Mouse (Mus musculus): ENCODE measurements at regions not wholly inside any gene's neighbourhood (a gene's known extent, or its start where the extent isn't known, plus 50 kb on each side); places are given as distances from the start of the nearest gene placed in this dataset.

DNA sequence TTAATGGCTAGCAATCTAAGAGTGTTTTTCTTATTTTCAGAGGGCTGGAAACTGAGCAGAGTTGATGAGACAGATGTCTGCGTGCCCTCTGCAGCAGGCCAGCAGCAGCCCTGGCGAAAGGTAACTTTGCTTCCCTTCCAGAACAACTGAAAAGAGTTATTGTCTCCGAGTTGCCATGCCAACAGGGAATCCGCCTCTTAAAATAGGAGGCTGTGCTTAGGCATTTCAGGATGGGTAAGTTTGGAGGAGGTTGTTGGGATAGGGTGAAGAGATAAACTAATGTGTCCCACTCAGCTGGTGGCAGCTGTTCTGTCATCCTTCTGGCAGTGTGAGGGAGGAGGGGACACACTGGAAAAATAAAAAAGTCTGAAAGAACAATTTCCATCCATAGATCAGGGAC lies 100.6 kb upstream of the Sertad2 start:
- ATAC-seq (ENCODE audit: low FRiP score): no peak

DNA sequence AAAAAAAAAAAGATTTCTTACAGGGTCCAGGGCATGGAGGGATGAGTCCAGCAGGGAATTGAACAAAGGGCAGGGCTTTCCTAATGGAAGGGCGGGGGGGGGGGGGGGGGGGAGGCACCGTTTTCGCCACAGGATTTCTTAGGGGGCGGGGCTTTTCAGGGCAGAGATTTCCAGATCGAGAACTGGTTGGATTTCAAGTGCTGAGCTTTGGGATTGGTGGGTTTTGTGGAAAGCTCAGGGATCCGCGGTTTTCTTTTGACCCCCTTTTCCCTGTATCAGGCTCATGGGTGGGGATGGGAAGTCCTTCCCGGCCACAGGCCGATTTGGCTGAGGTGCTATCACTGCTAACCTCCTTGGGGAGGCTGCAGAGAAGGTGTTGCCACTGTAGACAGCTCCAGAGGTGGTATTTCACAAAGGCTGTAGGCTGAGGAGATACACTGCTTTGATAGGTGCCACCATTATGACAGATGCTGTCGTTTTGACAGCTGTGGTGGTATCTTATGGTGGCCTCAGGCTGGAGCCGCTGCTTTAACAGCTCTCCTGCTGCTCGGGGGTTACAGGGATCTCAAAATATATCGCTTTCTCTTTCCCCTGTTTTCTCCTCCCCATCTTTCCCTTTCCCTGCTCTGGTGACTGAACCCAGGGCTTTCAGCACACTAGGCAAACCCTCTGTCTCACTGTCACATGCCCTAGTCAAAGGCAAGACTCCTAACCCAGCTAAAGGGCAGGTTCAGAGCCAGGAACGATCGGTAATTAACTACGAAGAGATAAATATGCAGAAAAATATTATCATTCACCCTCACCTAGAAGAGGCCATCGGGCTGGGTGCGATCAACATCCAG lies 97.8 kb upstream of the Sertad2 start:
- ATAC-seq (ENCODE audit: low FRiP score): peak; percentile 45
- H3K27me3 ChIP-seq (replicated peaks): no peaks in the 10 kb centered on the region

More for the DNA sequence above, 100.6 kb upstream of the Sertad2 start:
- H3K27ac ChIP-seq (replicated peaks): no peak overlapping the region
- H3K36me3 ChIP-seq: no peaks in the 10 kb centered on the region
- 0 out of 2 replicates have a peak, but pooled peaks cover under 1% of the 10 kb centered on the region for H3K9me3 ChIP-seq (replicated peaks)
- H3K4me1 ChIP-seq: peaks cover 16% of the 10 kb centered on the region
- H3K27me3 ChIP-seq (replicated peaks): no peaks in the 10 kb centered on the region
- no peak overlapping the region for H3K9ac ChIP-seq (replicated peaks)
- H3K4me2 ChIP-seq: no peak overlapping the region
- no peak overlapping the region for H3K4me3 ChIP-seq (replicated peaks)
- 22% methylated on average over 4 of the region's 4 CpGs for WGBS

DNA sequence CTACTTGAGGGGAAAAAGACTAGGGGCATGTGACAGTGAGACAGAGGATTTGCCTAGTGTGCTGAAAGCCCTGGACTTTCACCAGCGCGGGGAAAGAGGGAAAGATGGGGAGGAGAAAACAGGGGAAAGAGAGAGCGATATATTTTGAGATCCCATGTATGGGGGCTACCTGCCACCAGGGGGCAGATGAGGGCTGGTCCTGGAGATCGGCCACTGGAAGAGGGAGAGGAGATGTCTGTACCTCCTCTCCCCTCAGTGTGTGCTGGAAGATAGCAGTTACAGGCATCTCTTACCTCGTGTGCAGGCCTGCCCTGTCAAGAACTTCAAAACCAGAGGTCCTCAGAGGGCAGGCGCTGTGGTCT lies 97.2 kb upstream of the Sertad2 start:
- ATAC-seq (ENCODE audit: low FRiP score): peak; percentile 90
- 2% methylated on average over 6 of the region's 6 CpGs for WGBS
- Histone ChIP-seq H3K4me1 (peaks cover 16% of the 10 kb centered on the region), H3K36me3 (no peaks in the 10 kb centered on the region), H3K9ac (replicated peaks) (peak overlapping the region; percentile 15; the same call in 1 of the 2 replicates), H3K27ac (replicated peaks) (no peak overlapping the region), H3K9me3 (replicated peaks) (0 out of 2 replicates have a peak, but pooled peaks cover 3% of the 10 kb centered on the region), H3K27me3 (replicated peaks) (no peaks in the 10 kb centered on the region), H3K4me3 (replicated peaks) (peak overlapping the region; percentile 25), H3K4me2 (peak overlapping the region; percentile 54)

More for the DNA sequence above, 97.8 kb upstream of the Sertad2 start:
- Histone ChIP-seq H3K36me3 (no peaks in the 10 kb centered on the region), H3K4me1 (peaks cover 16% of the 10 kb centered on the region), H3K4me3 (replicated peaks) (peak overlapping the region; percentile 25), H3K27ac (replicated peaks) (no peak overlapping the region), H3K4me2 (peak overlapping the region; percentile 54), H3K9ac (replicated peaks) (peak overlapping the region; percentile 15; the same call in 1 of the 2 replicates), H3K9me3 (replicated peaks) (0 out of 2 replicates have a peak, but pooled peaks cover 3% of the 10 kb centered on the region)
- 11% methylated on average over 18 of the region's 18 CpGs for WGBS

DNA sequence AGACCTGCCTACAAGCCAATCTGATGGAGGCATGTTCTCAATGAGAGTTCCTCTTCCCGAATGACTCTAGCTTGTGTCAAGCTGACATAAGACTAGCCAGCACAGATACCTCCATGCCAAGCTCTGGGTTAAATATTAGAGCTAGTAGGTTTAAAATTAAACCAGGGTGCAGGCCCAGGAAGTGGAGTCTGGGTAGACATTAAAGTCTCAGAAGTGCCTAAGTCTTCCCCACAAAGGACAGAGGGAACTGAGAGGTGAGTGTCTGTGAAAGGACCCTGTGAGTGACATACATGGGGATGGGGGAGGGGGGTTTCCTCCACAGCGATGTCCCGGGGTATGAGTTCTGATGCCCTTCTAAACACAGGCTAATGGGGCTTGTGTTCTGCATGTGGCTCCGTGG lies 90.2 kb upstream of the Sertad2 start:
- no peak overlapping the region for H3K4me3 ChIP-seq (replicated peaks)
- H3K27me3 ChIP-seq (replicated peaks): no peaks in the 10 kb centered on the region
- no peak overlapping the region for H3K27ac ChIP-seq (replicated peaks)
- H3K9me3 ChIP-seq (replicated peaks): no peaks in the 10 kb centered on the region
- no peak overlapping the region for H3K4me2 ChIP-seq
- 84% methylated on average over 4 of the region's 4 CpGs for WGBS
- no peaks in the 10 kb centered on the region for H3K36me3 ChIP-seq
- H3K9ac ChIP-seq (replicated peaks): no peak overlapping the region
- ATAC-seq (ENCODE audit: low FRiP score): no peak
- peaks cover 10% of the 10 kb centered on the region for H3K4me1 ChIP-seq

DNA sequence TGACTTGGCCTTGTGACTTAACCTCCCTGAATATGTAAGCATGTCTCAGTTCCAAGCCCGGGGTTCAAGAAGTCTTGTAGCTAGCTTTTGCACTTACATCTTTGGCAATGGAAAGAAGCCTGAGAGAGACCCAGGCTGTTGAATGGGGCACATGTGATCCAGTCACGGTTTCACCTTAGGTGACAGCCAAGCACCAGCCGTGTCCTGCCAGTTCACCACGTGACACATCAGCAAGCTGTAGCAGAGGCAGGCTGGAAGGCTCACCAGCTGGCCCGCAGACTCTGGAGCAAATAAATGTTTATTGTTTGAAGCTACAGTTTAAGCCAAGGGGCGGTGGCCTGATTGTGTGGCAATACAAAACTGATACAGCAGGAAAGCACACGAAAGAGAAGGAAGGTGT lies 89.3 kb upstream of the Sertad2 start:
- no peak overlapping the region for H3K4me3 ChIP-seq (replicated peaks)
- no peaks in the 10 kb centered on the region for H3K36me3 ChIP-seq
- H3K9me3 ChIP-seq (replicated peaks): no peaks in the 10 kb centered on the region
- H3K27ac ChIP-seq (replicated peaks): no peak overlapping the region
- no peak overlapping the region for H3K9ac ChIP-seq (replicated peaks)
- H3K4me1 ChIP-seq: peaks cover 10% of the 10 kb centered on the region
- no peaks in the 10 kb centered on the region for H3K27me3 ChIP-seq (replicated peaks)
- no peak overlapping the region for H3K4me2 ChIP-seq
- 76% methylated on average over 7 of the region's 7 CpGs for WGBS
- no peak for ATAC-seq (ENCODE audit: low FRiP score)

DNA sequence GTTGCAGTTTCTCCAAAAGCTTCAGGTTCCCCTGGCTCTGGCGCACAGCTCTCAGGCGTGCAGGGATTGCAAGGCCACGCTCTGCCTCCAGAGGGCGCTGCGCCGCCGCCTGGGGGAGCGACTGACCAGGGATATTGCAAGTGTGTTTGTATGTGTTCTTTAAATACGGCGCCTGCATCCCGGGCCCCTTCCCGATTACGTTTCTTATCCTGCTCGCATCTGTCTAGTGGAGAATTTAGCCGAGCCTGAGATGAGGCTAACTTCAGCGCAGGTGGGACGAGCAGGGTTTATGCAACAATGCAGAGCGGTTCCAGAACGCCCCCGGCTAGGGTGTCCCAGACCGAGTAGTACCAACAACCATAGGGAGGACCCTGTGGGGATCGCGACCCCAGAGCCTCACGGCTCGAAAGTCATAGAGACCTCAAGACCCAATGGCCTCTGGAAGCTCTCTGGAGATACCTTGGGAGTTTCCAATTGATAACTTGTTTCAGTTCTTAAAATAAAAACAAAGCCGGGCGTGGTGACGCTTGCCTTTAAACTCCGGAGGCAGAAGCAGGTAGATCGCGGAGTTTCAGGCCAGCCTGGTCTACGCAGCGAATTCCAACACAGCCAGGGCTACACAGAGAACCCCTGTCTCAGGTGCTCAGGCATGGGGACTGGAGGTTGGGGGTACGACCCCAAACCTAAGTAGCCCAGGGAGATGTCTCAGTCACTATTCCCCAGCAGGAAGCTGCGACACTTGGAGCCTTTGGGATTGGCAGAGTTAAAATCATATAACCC lies 87.8 kb upstream of the Sertad2 start:
- H3K36me3 ChIP-seq: no peaks in the 10 kb centered on the region
- H3K9me3 ChIP-seq (replicated peaks): no peaks in the 10 kb centered on the region
- no peaks in the 10 kb centered on the region for H3K27me3 ChIP-seq (replicated peaks)
- no peak overlapping the region for H3K27ac ChIP-seq (replicated peaks)
- peak overlapping the region; percentile 98 for H3K4me2 ChIP-seq
- H3K9ac ChIP-seq (replicated peaks): peak overlapping the region; percentile 53
- under 1% methylated on average over 35 of the region's 35 CpGs for WGBS
- H3K4me3 ChIP-seq (replicated peaks): peak overlapping the region; percentile 53
- peaks cover 10% of the 10 kb centered on the region for H3K4me1 ChIP-seq
- peak; percentile 89 for ATAC-seq (ENCODE audit: low FRiP score)

DNA sequence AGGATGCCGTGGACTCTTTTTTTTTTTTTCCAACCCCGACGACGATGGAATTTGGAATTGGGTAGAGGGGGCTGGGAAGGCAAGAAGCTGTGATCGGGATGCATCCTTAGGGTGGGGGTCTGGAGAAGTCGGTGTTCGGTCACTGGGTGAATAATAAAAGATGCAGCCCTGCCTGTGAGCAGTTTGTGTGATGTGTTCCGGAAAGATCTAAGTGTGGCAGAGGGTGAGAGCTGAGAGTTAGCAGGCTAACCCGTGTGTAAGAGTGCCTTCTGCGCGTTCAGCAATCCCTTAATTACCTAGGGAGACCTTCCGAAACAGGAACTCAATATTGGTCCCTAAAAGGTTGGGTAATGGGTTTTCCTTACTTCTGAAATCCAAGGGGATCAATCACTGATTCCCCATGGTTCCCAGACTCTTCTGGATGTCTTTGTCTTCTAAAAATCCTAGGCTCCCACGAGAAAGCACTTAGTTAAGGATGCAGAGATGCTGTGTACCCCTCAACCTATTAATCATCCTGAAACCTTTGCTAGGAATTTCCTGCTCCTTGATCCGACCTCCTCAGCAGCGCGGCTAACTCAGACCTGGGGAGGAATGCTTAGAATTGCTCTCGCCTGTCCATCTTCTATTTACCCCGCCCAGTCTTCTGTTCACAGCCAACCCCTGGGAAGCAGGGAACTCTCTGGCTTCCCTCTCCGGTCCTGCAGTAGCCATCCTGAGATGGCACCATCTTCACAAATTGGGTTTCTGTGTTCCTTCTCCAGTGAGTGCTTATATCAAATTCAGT lies 87.0 kb upstream of the Sertad2 start:
- Histone ChIP-seq H3K36me3 (no peaks in the 10 kb centered on the region), H3K27me3 (replicated peaks) (no peaks in the 10 kb centered on the region), H3K4me1 (peaks cover 12% of the 10 kb centered on the region), H3K4me3 (replicated peaks) (peak overlapping the region; percentile 53), H3K4me2 (peak overlapping the region; percentile 98), H3K9ac (replicated peaks) (peak overlapping the region; percentile 53), H3K9me3 (replicated peaks) (no peaks in the 10 kb centered on the region), H3K27ac (replicated peaks) (no peak overlapping the region)
- peak; percentile 50 for ATAC-seq (ENCODE audit: low FRiP score)
- WGBS: 2% methylated on average over 19 of the region's 19 CpGs

DNA sequence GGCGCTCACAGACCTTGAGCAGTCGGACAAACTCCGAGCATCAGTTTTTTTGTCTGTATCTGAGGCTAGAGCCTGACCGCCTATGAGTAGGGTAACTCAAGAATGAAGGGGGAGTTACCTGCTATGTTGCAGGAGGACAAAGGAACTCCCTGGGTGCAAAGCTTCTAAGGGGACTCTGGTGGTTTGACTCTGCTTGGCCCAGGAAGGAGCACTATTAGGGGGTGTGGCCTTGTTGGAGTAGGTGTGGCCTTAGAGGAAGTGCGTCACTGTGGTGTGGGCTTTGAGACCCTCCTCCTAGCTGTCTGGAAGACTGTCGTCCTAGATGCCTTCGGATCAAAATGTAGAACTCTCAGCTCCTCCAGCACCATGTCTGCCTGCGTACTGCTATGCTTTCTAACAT lies 83.9 kb upstream of the Sertad2 start:
- H3K9ac ChIP-seq (replicated peaks): no peak overlapping the region
- 94% methylated on average over 8 of the region's 8 CpGs for WGBS
- H3K4me3 ChIP-seq (replicated peaks): no peak overlapping the region
- H3K9me3 ChIP-seq (replicated peaks): no peaks in the 10 kb centered on the region
- H3K27ac ChIP-seq (replicated peaks): peak overlapping the region; percentile 63; the same call in 1 of the 2 replicates
- H3K4me1 ChIP-seq: peaks cover 12% of the 10 kb centered on the region
- no peak overlapping the region for H3K4me2 ChIP-seq
- no peak for ATAC-seq (ENCODE audit: low FRiP score)
- H3K36me3 ChIP-seq: no peaks in the 10 kb centered on the region
- H3K27me3 ChIP-seq (replicated peaks): no peaks in the 10 kb centered on the region

DNA sequence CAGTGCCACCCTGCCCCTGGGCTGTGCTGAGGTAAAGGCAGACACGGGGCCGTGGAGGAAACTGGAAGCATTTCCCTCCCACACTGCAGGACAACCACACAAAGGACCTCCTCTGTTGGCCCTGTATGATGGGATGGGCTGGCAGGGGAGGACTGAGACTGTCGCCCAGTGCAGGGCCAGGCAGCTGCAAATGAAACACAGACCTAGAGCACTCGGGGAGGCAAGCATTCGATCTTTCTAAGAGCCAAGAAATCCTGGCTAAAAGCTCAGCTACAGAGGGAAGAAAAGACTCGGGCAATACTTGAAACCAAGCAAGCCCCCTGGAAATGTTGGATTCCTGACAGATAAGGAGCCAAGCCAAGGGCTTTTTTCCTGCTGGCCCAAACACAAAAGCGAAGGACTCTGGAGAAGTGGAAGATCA lies 82.5 kb upstream of the Sertad2 start:
- Histone ChIP-seq H3K9ac (replicated peaks) (no peak overlapping the region), H3K4me2 (no peak overlapping the region), H3K27ac (replicated peaks) (peak overlapping the region; percentile 63), H3K36me3 (no peaks in the 10 kb centered on the region), H3K4me1 (peaks cover 9% of the 10 kb centered on the region), H3K4me3 (replicated peaks) (no peak overlapping the region), H3K9me3 (replicated peaks) (no peaks in the 10 kb centered on the region), H3K27me3 (replicated peaks) (no peaks in the 10 kb centered on the region)
- WGBS: 56% methylated on average over 7 of the region's 7 CpGs
- ATAC-seq (ENCODE audit: low FRiP score): peak; percentile 54; the same call in 1 of the 2 replicates

DNA sequence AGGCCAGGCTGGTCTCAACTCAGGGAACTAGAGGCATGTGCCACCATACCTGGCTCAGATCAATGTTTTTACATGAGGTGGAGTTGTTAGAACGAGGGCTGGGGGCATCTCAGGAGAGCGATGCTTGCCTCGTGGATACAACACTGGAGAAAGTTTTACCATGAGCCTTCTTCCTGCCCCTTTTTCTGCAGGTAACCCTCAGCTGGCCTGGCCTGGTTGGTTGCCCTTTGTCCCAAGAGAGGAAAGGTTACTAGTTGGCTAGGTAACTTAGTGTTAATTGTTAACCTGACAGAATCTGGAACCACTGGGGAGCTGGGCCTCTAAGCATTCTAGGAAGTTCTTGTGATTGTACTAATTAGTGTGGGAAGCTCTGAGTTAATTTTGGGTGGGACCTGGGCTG lies 81.0 kb upstream of the Sertad2 start:
- no peaks in the 10 kb centered on the region for H3K9me3 ChIP-seq (replicated peaks)
- H3K4me1 ChIP-seq: peaks cover 2% of the 10 kb centered on the region; the same call in 1 of the 2 replicates
- H3K27me3 ChIP-seq (replicated peaks): no peaks in the 10 kb centered on the region
- no peak overlapping the region for H3K4me2 ChIP-seq
- WGBS: 87% methylated on average over 3 of the region's 3 CpGs
- no peak overlapping the region for H3K27ac ChIP-seq (replicated peaks)
- no peak overlapping the region for H3K9ac ChIP-seq (replicated peaks)
- H3K36me3 ChIP-seq: no peaks in the 10 kb centered on the region
- H3K4me3 ChIP-seq (replicated peaks): no peak overlapping the region
- ATAC-seq (ENCODE audit: low FRiP score): no peak

DNA sequence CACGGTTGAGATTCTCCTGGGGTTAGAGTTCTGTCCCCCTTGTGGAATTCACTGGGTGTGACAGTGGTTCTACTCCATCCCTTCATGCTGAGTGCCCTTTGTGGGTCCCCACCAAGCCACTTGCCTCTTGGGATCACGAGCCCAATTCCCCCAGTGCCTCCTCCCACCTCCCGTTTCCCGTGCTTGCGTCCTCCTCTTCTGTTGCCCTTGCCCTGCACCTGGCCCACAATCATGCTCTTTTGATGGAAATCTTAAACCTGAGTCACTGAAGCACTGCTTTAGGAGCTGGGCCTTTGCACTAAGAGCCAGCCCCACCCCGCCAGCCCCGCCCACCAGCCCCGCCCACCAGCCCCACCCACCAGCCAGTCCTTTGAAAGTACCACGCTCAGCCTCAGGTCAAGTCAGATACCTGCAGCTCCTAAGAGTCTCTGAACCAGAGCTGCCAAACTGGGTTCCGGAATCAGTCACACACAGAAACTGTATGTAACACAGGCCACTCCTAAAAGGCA lies 79.8 kb upstream of the Sertad2 start:
- no peak overlapping the region for H3K27ac ChIP-seq (replicated peaks)
- no peaks in the 10 kb centered on the region for H3K36me3 ChIP-seq
- H3K4me3 ChIP-seq (replicated peaks): no peak overlapping the region
- no peaks in the 10 kb centered on the region for H3K27me3 ChIP-seq (replicated peaks)
- 17% methylated on average over 10 of the region's 10 CpGs for WGBS
- ATAC-seq (ENCODE audit: low FRiP score): no peak
- no peak overlapping the region for H3K4me2 ChIP-seq
- peaks cover 2% of the 10 kb centered on the region; the same call in 1 of the 2 replicates for H3K4me1 ChIP-seq
- no peaks in the 10 kb centered on the region for H3K9me3 ChIP-seq (replicated peaks)
- no peak overlapping the region for H3K9ac ChIP-seq (replicated peaks)

All from neural tube, embryonic 15.5 days (tissue).